Mouse (Mus musculus): ENCODE data around the gene Arhgap15. TPM values are rescaled to one million over a fixed set of nuclear protein-coding genes. Genes with fewer than 3 reads are reported as not detected.

Gene Arhgap15
- total and polyA plus RNA-seq, 3 experiments = 0.89 to 56.4 (median 39.8) TPM

DNA sequence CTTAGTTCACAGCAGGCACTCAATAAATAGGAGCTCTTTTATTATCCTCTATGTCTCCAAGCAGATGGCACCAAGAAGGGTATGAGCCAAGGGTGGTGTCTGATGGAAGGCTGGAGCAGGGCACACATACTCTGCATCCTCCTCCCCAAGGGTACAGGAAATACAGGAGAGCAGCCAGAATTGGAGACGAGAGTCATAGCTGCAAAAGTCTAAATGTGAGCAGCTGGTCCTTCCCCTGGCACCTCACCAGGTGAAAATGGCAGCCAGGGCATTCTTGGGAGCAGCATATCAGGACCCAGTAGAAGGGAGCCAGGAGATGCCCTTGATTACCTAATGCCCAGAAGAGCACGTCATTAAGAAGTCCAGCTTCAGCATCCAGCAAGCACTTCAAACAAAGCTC lies 320.3 kb downstream of the Arhgap15 start:
- Histone ChIP-seq H3K9me3 (replicated peaks) (no peaks in the 10 kb centered on the region), H3K27me3 (ENCODE audit: insufficient read depth, low read length) (no peaks in the 10 kb centered on the region), H3K36me3 (replicated peaks) (no peaks in the 10 kb centered on the region), H3K4me3 (ENCODE audit: low read depth, low read length) (no peak overlapping the region), H3K4me1 (ENCODE audit: insufficient read depth, low read depth, low read length) (no peaks in the 10 kb centered on the region)
- DNase-seq (ENCODE audit: low spot score) (no peak), ATAC-seq (ENCODE audit: extremely low read depth, insufficient number of reproducible peaks, low FRiP score, poor library complexity, severe bottlenecking) (no peak)
- TF ChIP-seq TAL1 (conservative IDR thresholded peaks at IDR 0.05; ENCODE audit: low read depth, low read length) = no peak
- TF ChIP-seq GATA2 (IDR thresholded peaks at IDR 0.05; ENCODE audit: borderline replicate concordance, low read depth, low read length) = no peak
- TF ChIP-seq CTCF (IDR thresholded peaks at IDR 0.05; ENCODE audit: low read depth, low read length) = no peak
- no peak for TF ChIP-seq POLR2AphosphoS5 (IDR thresholded peaks at IDR 0.05; ENCODE audit: insufficient replicate concordance, low read depth, low read length)
- no peak for TF ChIP-seq GATA1 (IDR thresholded peaks at IDR 0.05; ENCODE audit: borderline replicate concordance, low read length)

GRCm38 (mm10) chr2:44076570-44076969 lies 327.9 kb downstream of the Arhgap15 start:
- ATAC-seq (ENCODE audit: extremely low read depth, insufficient number of reproducible peaks, low FRiP score, poor library complexity, severe bottlenecking) (no peak), DNase-seq (ENCODE audit: low spot score) (no peak)
- no peak overlapping the region for H3K4me3 ChIP-seq (ENCODE audit: low read depth, low read length)
- no peaks in the 10 kb centered on the region for H3K27me3 ChIP-seq (ENCODE audit: insufficient read depth, low read length)
- H3K4me1 ChIP-seq (ENCODE audit: insufficient read depth, low read depth, low read length) = no peaks in the 10 kb centered on the region
- TF ChIP-seq TAL1 (conservative IDR thresholded peaks at IDR 0.05; ENCODE audit: low read depth, low read length) = no peak
- TF ChIP-seq GATA2 (IDR thresholded peaks at IDR 0.05; ENCODE audit: borderline replicate concordance, low read depth, low read length) = no peak
- no peak for TF ChIP-seq POLR2AphosphoS5 (IDR thresholded peaks at IDR 0.05; ENCODE audit: insufficient replicate concordance, low read depth, low read length)
- TF ChIP-seq CTCF (IDR thresholded peaks at IDR 0.05; ENCODE audit: low read depth, low read length) = no peak
- TF ChIP-seq GATA1 (IDR thresholded peaks at IDR 0.05; ENCODE audit: borderline replicate concordance, low read length) = no peak
- no peaks in the 10 kb centered on the region for H3K9me3 ChIP-seq (replicated peaks)
- no peaks in the 10 kb centered on the region for H3K36me3 ChIP-seq (replicated peaks)

DNA sequence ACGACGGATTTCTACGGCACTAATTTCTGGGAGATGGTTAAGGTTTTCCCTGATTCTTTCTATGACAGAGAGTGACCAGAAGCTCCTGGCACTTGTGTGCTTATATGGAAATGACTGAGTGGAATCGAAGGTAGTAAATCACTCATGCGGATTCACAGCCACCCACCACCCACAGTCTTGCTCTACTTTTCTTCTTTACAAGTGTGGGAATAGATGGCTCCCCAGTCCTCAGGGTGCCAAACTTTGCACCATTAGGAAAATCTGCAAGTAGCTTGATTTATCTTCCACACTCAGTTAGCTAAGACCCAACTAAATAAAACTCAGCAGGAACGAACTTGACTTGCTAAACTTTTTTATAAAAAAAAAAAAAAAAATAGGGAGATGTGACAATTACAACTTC lies 331.9 kb downstream of the Arhgap15 start:
- Histone ChIP-seq H3K4me3 (ENCODE audit: low read depth, low read length) (no peak overlapping the region), H3K4me1 (ENCODE audit: insufficient read depth, low read depth, low read length) (no peaks in the 10 kb centered on the region), H3K9me3 (replicated peaks) (no peaks in the 10 kb centered on the region), H3K36me3 (replicated peaks) (no peaks in the 10 kb centered on the region), H3K27me3 (ENCODE audit: insufficient read depth, low read length) (no peaks in the 10 kb centered on the region)
- TF ChIP-seq POLR2AphosphoS5 (IDR thresholded peaks at IDR 0.05; ENCODE audit: insufficient replicate concordance, low read depth, low read length) (no peak), GATA2 (IDR thresholded peaks at IDR 0.05; ENCODE audit: borderline replicate concordance, low read depth, low read length) (no peak), CTCF (IDR thresholded peaks at IDR 0.05; ENCODE audit: low read depth, low read length) (no peak), GATA1 (IDR thresholded peaks at IDR 0.05; ENCODE audit: borderline replicate concordance, low read length) (no peak), TAL1 (conservative IDR thresholded peaks at IDR 0.05; ENCODE audit: low read depth, low read length) (no peak)
- no peak for DNase-seq (ENCODE audit: low spot score)
- no peak for ATAC-seq (ENCODE audit: extremely low read depth, insufficient number of reproducible peaks, low FRiP score, poor library complexity, severe bottlenecking)

DNA sequence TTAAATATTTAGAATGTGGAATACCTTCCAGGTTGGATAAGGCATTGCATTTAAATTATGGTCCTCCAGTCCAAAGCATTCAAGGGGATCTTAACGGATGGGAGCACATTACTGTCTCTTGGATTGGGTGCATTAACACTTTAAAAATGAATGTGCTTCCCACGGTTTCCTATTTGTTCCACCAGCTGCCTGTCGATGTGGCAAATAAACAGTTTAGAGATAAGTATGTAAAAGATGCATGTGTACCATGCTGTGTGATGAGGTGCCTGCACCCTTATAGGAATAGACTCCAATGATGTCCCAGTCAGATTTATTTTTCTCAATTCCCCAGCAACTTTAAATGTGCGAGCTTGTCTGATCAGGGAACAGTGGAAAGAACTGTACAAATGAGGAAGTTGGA lies 332.6 kb downstream of the Arhgap15 start:
- Histone ChIP-seq H3K27me3 (ENCODE audit: insufficient read depth, low read length) (no peaks in the 10 kb centered on the region), H3K36me3 (replicated peaks) (no peaks in the 10 kb centered on the region), H3K9me3 (replicated peaks) (no peaks in the 10 kb centered on the region), H3K4me1 (ENCODE audit: insufficient read depth, low read depth, low read length) (no peaks in the 10 kb centered on the region), H3K4me3 (ENCODE audit: low read depth, low read length) (no peak overlapping the region)
- TF ChIP-seq TAL1 (conservative IDR thresholded peaks at IDR 0.05; ENCODE audit: low read depth, low read length) = no peak
- no peak for TF ChIP-seq GATA2 (IDR thresholded peaks at IDR 0.05; ENCODE audit: borderline replicate concordance, low read depth, low read length)
- no peak for TF ChIP-seq GATA1 (IDR thresholded peaks at IDR 0.05; ENCODE audit: borderline replicate concordance, low read length)
- no peak for TF ChIP-seq POLR2AphosphoS5 (IDR thresholded peaks at IDR 0.05; ENCODE audit: insufficient replicate concordance, low read depth, low read length)
- TF ChIP-seq CTCF (IDR thresholded peaks at IDR 0.05; ENCODE audit: low read depth, low read length) = no peak
- ATAC-seq (ENCODE audit: extremely low read depth, insufficient number of reproducible peaks, low FRiP score, poor library complexity, severe bottlenecking) (no peak), DNase-seq (ENCODE audit: low spot score) (no peak)

GRCm38 (mm10) chr2:44084471-44084870 lies 335.8 kb downstream of the Arhgap15 start:
- ATAC-seq (ENCODE audit: extremely low read depth, insufficient number of reproducible peaks, low FRiP score, poor library complexity, severe bottlenecking) (no peak), DNase-seq (ENCODE audit: low spot score) (no peak)
- no peak for TF ChIP-seq CTCF (IDR thresholded peaks at IDR 0.05; ENCODE audit: low read depth, low read length)
- TF ChIP-seq TAL1 (conservative IDR thresholded peaks at IDR 0.05; ENCODE audit: low read depth, low read length) = no peak
- TF ChIP-seq GATA1 (IDR thresholded peaks at IDR 0.05; ENCODE audit: borderline replicate concordance, low read length) = no peak
- TF ChIP-seq GATA2 (IDR thresholded peaks at IDR 0.05; ENCODE audit: borderline replicate concordance, low read depth, low read length) = no peak
- TF ChIP-seq POLR2AphosphoS5 (IDR thresholded peaks at IDR 0.05; ENCODE audit: insufficient replicate concordance, low read depth, low read length) = no peak
- H3K36me3 ChIP-seq (replicated peaks) = no peaks in the 10 kb centered on the region
- H3K4me1 ChIP-seq (ENCODE audit: insufficient read depth, low read depth, low read length) = no peaks in the 10 kb centered on the region
- H3K27me3 ChIP-seq (ENCODE audit: insufficient read depth, low read length) = no peaks in the 10 kb centered on the region
- H3K4me3 ChIP-seq (ENCODE audit: low read depth, low read length) = no peak overlapping the region
- H3K9me3 ChIP-seq (replicated peaks) = no peaks in the 10 kb centered on the region

DNA sequence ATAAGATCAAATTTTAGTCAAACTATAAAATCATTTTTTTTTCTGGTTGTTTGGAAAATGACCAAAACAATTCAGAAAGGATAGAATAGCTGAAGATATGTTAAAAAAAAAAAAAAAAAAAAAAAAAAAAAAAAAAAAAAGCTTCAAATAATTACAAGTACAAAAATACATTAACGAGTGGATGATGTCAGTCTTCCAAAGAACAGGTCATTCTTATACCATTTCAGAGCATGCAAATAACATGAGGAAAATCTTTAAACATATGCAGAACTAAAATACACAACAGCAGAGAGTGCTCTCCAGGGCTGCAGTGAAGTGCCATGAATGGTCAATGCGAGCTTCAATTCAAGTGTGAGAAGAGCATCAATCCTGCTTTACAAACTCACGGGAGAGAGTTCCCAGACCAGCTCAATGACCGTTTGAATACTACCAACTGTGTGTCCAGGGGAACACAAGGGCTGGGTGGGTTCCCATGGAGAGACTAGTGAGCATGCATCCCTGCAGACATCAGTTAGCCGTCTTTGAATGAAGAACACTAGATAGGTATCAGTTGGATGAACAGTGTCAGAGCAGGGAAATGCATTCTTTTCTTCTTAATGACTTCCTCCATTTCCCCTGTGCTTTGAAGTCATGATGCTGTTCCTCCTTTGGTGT lies 337.9 kb downstream of the Arhgap15 start:
- Histone ChIP-seq H3K27me3 (ENCODE audit: insufficient read depth, low read length) (no peaks in the 10 kb centered on the region), H3K36me3 (replicated peaks) (no peaks in the 10 kb centered on the region), H3K9me3 (replicated peaks) (no peaks in the 10 kb centered on the region), H3K4me3 (ENCODE audit: low read depth, low read length) (no peak overlapping the region), H3K4me1 (ENCODE audit: insufficient read depth, low read depth, low read length) (no peaks in the 10 kb centered on the region)
- TF ChIP-seq GATA2 (IDR thresholded peaks at IDR 0.05; ENCODE audit: borderline replicate concordance, low read depth, low read length) (no peak), GATA1 (IDR thresholded peaks at IDR 0.05; ENCODE audit: borderline replicate concordance, low read length) (no peak), TAL1 (conservative IDR thresholded peaks at IDR 0.05; ENCODE audit: low read depth, low read length) (no peak), POLR2AphosphoS5 (IDR thresholded peaks at IDR 0.05; ENCODE audit: insufficient replicate concordance, low read depth, low read length) (no peak)
- no peak for DNase-seq (ENCODE audit: low spot score)
- no peak for ATAC-seq (ENCODE audit: extremely low read depth, insufficient number of reproducible peaks, low FRiP score, poor library complexity, severe bottlenecking)

Measured in G1E (cell line).